Mouse (Mus musculus) MEL (cell line): Measurements from ENCODE around the gene Map7.

Source experiments
- CTCF ChIP-seq, 3 experiments: IDR thresholded peaks in 2 of 3; conservative IDR thresholded peaks in 1 of 3; 2 replicates each; pipeline ENCODE4 v1.5.1; 2011 to 2012; ENCODE audit warnings: low read length in 3 of 3, low read depth in 2 of 3, mild to moderate bottlenecking in 2 of 3, improper control_type of control experiment in 1 of 3, inconsistent platforms in 1 of 3, mixed read lengths in 1 of 3, moderate library complexity in 1 of 3; ENCODE audit not compliant: control insufficient read depth in 1 of 3, insufficient read depth in 1 of 3, poor library complexity in 1 of 3, severe bottlenecking in 1 of 3
- EP300 ChIP-seq, 2 experiments: IDR thresholded peaks; 2 replicates each; pipeline ENCODE4 v1.6.1; 2011; ENCODE audit warnings: improper control_type of control experiment in 2 of 2, low read length in 2 of 2, low read depth in 1 of 2, mild to moderate bottlenecking in 1 of 2
- TAL1 ChIP-seq: IDR thresholded peaks from 2 replicates; pipeline ENCODE4 v1.6.1; 2012; ENCODE audit warnings: mild to moderate bottlenecking, inconsistent platforms, low read length, moderate library complexity, mixed read lengths

DNA sequence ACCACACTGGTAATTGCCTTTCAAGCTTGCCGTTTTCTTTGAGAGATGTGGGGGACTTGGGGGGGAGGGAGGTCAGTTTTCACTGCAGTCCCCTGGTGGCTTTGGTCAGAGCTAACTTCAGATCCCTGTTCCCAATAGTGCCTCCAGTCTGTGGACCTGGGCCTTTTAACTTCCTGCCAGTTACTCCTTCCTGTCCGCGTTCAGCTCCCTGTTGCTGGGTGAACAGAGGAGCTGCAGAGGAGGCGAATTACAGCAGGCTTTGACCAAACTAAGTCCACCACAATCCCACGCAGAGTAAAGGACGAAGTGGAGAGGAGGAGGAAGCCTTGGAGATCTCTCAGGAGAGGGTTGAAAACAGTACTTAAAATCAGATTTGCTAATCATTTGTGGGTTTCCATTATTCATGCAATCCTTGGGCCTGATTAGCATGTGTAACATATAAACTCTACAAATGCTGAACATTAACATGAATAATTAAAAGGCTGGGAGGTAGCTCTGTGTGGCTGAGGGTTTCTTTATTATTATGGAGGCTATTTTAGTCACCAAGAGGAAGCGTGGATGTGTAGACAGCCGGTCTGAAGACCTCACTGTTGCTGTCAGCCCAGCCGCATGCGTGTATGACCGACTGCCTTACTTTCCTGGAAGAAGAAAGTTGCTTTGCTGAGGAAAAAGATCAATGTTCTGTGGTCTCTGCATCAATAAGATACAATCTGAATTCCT, 33.6 kb downstream of the Map7 start:
- no peak for TF ChIP-seq CTCF (IDR thresholded peaks at IDR 0.05 in 2 of 3, conservative IDR thresholded peaks at IDR 0.05 in 1 of 3; ENCODE audit: control insufficient read depth in 1 of 3, insufficient read depth in 1 of 3, low read depth in 2 of 3, low read length in 3 of 3, poor library complexity in 1 of 3, severe bottlenecking in 1 of 3)
- TF ChIP-seq TAL1: no peak
- TF ChIP-seq EP300 (IDR thresholded peaks at IDR 0.05; ENCODE audit: low read depth in 1 of 2, low read length in 2 of 2): no peak
